Mouse (Mus musculus): ENCODE results near the gene Olfr1118. TPM values are rescaled to one million over a fixed set of nuclear protein-coding genes. Genes with fewer than 3 reads are reported as not detected.
"Not testable (repeated sequence)": the region's sequence is repeated elsewhere in the genome, so short reads cannot be mapped to it uniquely, and the experiment has no call there.

The Olfr1118 gene
- polyA plus RNA-seq (2015; fragmentation: Nextera tagmentation; extraction: Ambion mirVana), result not detected in 2 replicates

DNA sequence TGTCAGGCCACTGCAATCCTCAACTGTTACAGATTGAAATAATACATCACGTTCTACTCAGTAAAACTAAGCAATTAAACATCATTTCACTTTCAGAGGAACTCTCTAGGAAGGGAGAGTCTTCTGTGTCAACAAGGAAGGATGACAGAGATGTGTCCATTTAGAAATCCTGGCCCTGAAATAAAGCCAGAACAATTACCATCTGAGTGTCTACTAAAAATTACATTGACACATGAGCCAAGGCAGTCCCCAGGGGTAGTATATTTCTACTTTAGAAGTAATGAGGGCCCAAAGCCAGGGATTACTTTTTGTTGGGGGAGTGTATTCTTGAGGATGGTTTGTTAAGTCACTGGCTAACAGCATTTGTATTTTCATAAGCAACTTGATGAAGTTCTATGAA, at the start of gene Olfr1118:
Olfr1118 (plus strand) TSS at position 301 of the 400 bp plus-strand sequence.
- TF ChIP-seq EP300 (IDR thresholded peaks at IDR 0.05) (no peak), CTCF (IDR thresholded peaks at IDR 0.05) (no peak)
- ATAC-seq, result no peak
- WGBS, result 51% methylated on average over 1 of the region's 1 CpGs

GRCm38 (mm10) chr2:87267234-87267633, 40.1 kb upstream of the Olfr1118 start, which contains the start of gene Olfr1116:
Olfr1116 (plus strand) TSS chr2:87267534.
- Histone ChIP-seq H3K36me3 (ENCODE audit: insufficient read depth, low read length) (no peaks in the 10 kb centered on the region), H3K9me3 (ENCODE audit: low read length) (0 out of 2 replicates have a peak, but pooled peaks cover 3% of the 10 kb centered on the region), H3K4me3 (ENCODE audit: low read depth, low read length) (no peak within 1 kb of the TSS), H3K4me2 (replicated peaks; ENCODE audit: low read depth, low read length) (no peak within 1 kb of the TSS), H3K9ac (replicated peaks; ENCODE audit: low read depth) (no peak within 1 kb of the TSS), H3K27ac (ENCODE audit: low read length) (no peak within 1 kb of the TSS), H3K27me3 (replicated peaks; ENCODE audit: insufficient read depth, low read length) (no peaks in the 10 kb centered on the region), H3K4me1 (ENCODE audit: insufficient read depth, low read depth, low read length) (no peaks in the 10 kb centered on the region)
- no peak for ATAC-seq
- WGBS, result 71% methylated on average over 1 of the region's 1 CpGs
- no peak for DNase-seq (ENCODE audit: low spot score)
- TF ChIP-seq EP300 (IDR thresholded peaks at IDR 0.05), result no peak

More for the DNA sequence above, at the start of gene Olfr1118:
- Histone ChIP-seq H3K4me3 (ENCODE audit: low read depth, low read length) (no peak within 1 kb of the TSS), H3K27ac (ENCODE audit: low read length) (no peak within 1 kb of the TSS), H3K9ac (replicated peaks; ENCODE audit: low read depth) (no peak within 1 kb of the TSS), H3K27me3 (replicated peaks; ENCODE audit: insufficient read depth, low read length) (no peaks in the 10 kb centered on the region), H3K4me1 (ENCODE audit: insufficient read depth, low read depth, low read length) (no peaks in the 10 kb centered on the region), H3K9me3 (ENCODE audit: low read length) (no peaks in the 10 kb centered on the region), H3K36me3 (ENCODE audit: insufficient read depth, low read length) (no peaks in the 10 kb centered on the region), H3K4me2 (replicated peaks; ENCODE audit: low read depth, low read length) (no peak within 1 kb of the TSS)
- DNase-seq (ENCODE audit: low spot score), result no peak

DNA sequence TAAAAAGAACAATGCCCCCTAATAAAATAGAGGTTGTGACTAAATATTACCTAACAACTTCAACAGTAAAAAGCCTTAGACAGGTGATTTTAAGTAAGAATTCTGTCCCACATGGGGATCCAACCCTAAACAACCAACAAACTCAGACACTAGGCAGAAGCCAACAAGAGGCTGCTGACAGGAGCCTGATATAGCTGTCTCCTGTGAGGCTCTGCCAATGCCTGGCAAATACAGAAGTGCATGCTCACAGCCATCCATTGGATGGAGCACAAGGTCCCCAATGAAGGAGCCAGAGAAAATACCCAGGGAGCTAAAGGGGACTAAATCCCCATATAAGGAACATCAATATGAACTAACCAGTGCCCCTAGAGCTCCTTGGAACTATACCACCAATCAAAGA, 13.4 kb upstream of the Olfr1118 start:
- not testable (repeated sequence) for DNase-seq (ENCODE audit: low spot score); H3K27ac ChIP-seq (ENCODE audit: low read length); H3K4me2 ChIP-seq (replicated peaks; ENCODE audit: low read depth, low read length); H3K9me3 ChIP-seq (ENCODE audit: low read length); H3K36me3 ChIP-seq (ENCODE audit: insufficient read depth, low read length); H3K27me3 ChIP-seq (replicated peaks; ENCODE audit: insufficient read depth, low read length); H3K4me1 ChIP-seq (ENCODE audit: insufficient read depth, low read depth, low read length); H3K4me3 ChIP-seq (ENCODE audit: low read depth, low read length); H3K9ac ChIP-seq (replicated peaks; ENCODE audit: low read depth); ATAC-seq

DNA sequence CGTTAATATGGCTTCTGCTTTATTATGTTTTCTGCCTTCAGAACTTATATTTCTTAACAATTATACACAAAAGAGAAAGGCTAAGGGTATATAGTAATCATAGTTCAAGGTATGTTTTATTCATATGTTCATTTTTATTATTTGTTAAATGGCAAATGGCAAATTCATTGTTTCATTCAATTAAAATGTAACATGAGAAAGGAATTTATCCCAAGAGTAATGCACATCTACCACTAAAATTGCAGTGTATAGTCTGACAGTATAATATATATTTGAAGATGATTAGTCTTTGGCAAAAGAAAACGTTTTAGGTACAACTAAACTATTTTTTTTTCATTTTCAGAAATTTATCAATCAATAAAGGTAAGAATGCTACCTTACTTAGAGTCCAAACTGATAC, 47.1 kb downstream of the Olfr1118 start, which contains the start of gene Olfr1120:
Olfr1120 (plus strand) TSS at position 301 of the 400 bp plus-strand sequence.
- no peaks in the 10 kb centered on the region for H3K36me3 ChIP-seq (ENCODE audit: insufficient read depth, low read length)
- no peaks in the 10 kb centered on the region for H3K9me3 ChIP-seq (ENCODE audit: low read length)
- H3K4me2 ChIP-seq (replicated peaks; ENCODE audit: low read depth, low read length), result no peak within 1 kb of the TSS
- TF ChIP-seq CTCF (IDR thresholded peaks at IDR 0.05), result no peak
- TF ChIP-seq EP300 (IDR thresholded peaks at IDR 0.05), result no peak
- no peak for DNase-seq (ENCODE audit: low spot score)
- H3K4me1 ChIP-seq (ENCODE audit: insufficient read depth, low read depth, low read length), result no peaks in the 10 kb centered on the region
- no peak within 1 kb of the TSS for H3K4me3 ChIP-seq (ENCODE audit: low read depth, low read length)
- no peaks in the 10 kb centered on the region for H3K27me3 ChIP-seq (replicated peaks; ENCODE audit: insufficient read depth, low read length)
- no peak within 1 kb of the TSS for H3K27ac ChIP-seq (ENCODE audit: low read length)
- no peak within 1 kb of the TSS for H3K9ac ChIP-seq (replicated peaks; ENCODE audit: low read depth)
- 33% methylated on average over 2 of the region's 2 CpGs for WGBS
- ATAC-seq, result no peak

- H3K36me3 ChIP-seq (ENCODE audit: insufficient read depth, low read length); H3K9me3 ChIP-seq (ENCODE audit: low read length); ATAC-seq; H3K4me3 ChIP-seq (ENCODE audit: low read depth, low read length); DNase-seq (ENCODE audit: low spot score); H3K27me3 ChIP-seq (replicated peaks; ENCODE audit: insufficient read depth, low read length); H3K4me1 ChIP-seq (ENCODE audit: insufficient read depth, low read depth, low read length); H3K27ac ChIP-seq (ENCODE audit: low read length); H3K9ac ChIP-seq (replicated peaks; ENCODE audit: low read depth); H3K4me2 ChIP-seq (replicated peaks; ENCODE audit: low read depth, low read length): not testable (repeated sequence)
- 85% methylated on average over 2 of the region's 2 CpGs for WGBS
Observed at GRCm38 (mm10) chr2:87360121-87360520, 52.7 kb downstream of the Olfr1118 start.

Other genes starting within 250 kb of the Olfr1118 start
- not detected in 2 replicates for gene Olfr1107, start 231.8 kb upstream of the Olfr1118 start, polyA plus RNA-seq (2015; fragmentation: Nextera tagmentation; extraction: Ambion mirVana)
- gene Olfr1109, start 211.6 kb upstream of the Olfr1118 start, polyA plus RNA-seq (2015; fragmentation: Nextera tagmentation; extraction: Ambion mirVana), result not detected in 2 replicates
- not detected in 2 replicates for gene Olfr259, start 193.0 kb upstream of the Olfr1118 start, polyA plus RNA-seq (2015; fragmentation: Nextera tagmentation; extraction: Ambion mirVana)
- gene Olfr1110, start 167.3 kb upstream of the Olfr1118 start, polyA plus RNA-seq (2015; fragmentation: Nextera tagmentation; extraction: Ambion mirVana), result not detected in 2 replicates
- gene Olfr1111, start 155.0 kb upstream of the Olfr1118 start, polyA plus RNA-seq (2015; fragmentation: Nextera tagmentation; extraction: Ambion mirVana), result not detected in 2 replicates
- not detected in 2 replicates for gene Olfr1112, start 119.8 kb upstream of the Olfr1118 start, polyA plus RNA-seq (2015; fragmentation: Nextera tagmentation; extraction: Ambion mirVana)
- not detected in 2 replicates for gene Olfr1113, start 98.6 kb upstream of the Olfr1118 start, polyA plus RNA-seq (2015; fragmentation: Nextera tagmentation; extraction: Ambion mirVana)
- not detected in 2 replicates for gene Olfr1115, start 59.6 kb upstream of the Olfr1118 start, polyA plus RNA-seq (2015; fragmentation: Nextera tagmentation; extraction: Ambion mirVana)
- not detected in 2 replicates for gene Olfr1116, start 40.0 kb upstream of the Olfr1118 start, polyA plus RNA-seq (2015; fragmentation: Nextera tagmentation; extraction: Ambion mirVana)
- gene Olfr1120, start 47.2 kb downstream of the Olfr1118 start, polyA plus RNA-seq (2015; fragmentation: Nextera tagmentation; extraction: Ambion mirVana), result not detected in 2 replicates
- gene Olfr1121, start 62.3 kb downstream of the Olfr1118 start, polyA plus RNA-seq (2015; fragmentation: Nextera tagmentation; extraction: Ambion mirVana), result not detected in 2 replicates
- not detected in 2 replicates for gene Olfr1122, start 78.3 kb downstream of the Olfr1118 start, polyA plus RNA-seq (2015; fragmentation: Nextera tagmentation; extraction: Ambion mirVana)
- gene Olfr1123, start 109.1 kb downstream of the Olfr1118 start, polyA plus RNA-seq (2015; fragmentation: Nextera tagmentation; extraction: Ambion mirVana), result not detected in 2 replicates
- gene Olfr1124, start 122.7 kb downstream of the Olfr1118 start, polyA plus RNA-seq (2015; fragmentation: Nextera tagmentation; extraction: Ambion mirVana), result not detected in 2 replicates
- not detected in 2 replicates for gene Olfr1126, start 146.4 kb downstream of the Olfr1118 start, polyA plus RNA-seq (2015; fragmentation: Nextera tagmentation; extraction: Ambion mirVana)
- not detected in 2 replicates for gene Pramel7, start 189.5 kb downstream of the Olfr1118 start, polyA plus RNA-seq (2015; fragmentation: Nextera tagmentation; extraction: Ambion mirVana)
- gene Pramel6, start 199.0 kb downstream of the Olfr1118 start, polyA plus RNA-seq (2015; fragmentation: Nextera tagmentation; extraction: Ambion mirVana), result not detected in 2 replicates
- gene Olfr153, start 224.2 kb downstream of the Olfr1118 start, polyA plus RNA-seq (2015; fragmentation: Nextera tagmentation; extraction: Ambion mirVana), result not detected in 2 replicates
- not detected in 2 replicates for gene Olfr1128, start 238.0 kb downstream of the Olfr1118 start, polyA plus RNA-seq (2015; fragmentation: Nextera tagmentation; extraction: Ambion mirVana)

All from lung, postnatal 0 days (tissue).